Mouse (Mus musculus): ENCODE results near the gene Rflnb. TPM values are rescaled to one million over a fixed set of nuclear protein-coding genes. Genes with fewer than 3 reads are reported as not detected.

Rflnb gene
- polyA plus RNA-seq (2014; fragmentation: Illumina TruSeq; extraction: RNeasy Lipid Tissue Mini Kit (QIAGEN cat#74804); ENCODE audit: low read depth, low replicate concordance): 0.98 TPM

GRCm38 (mm10) chr11:76027139-76028071 is at the start of gene Rflnb:
Rflnb (minus strand) TSS chr11:76027782.

GRCm38 (mm10) chr11:75999440-76000155 is 28.0 kb downstream of the Rflnb start, which contains the start of gene 1700016K19Rik:
1700016K19Rik (plus strand) TSS chr11:75999912.

Other genes with a start within 250 kb of the Rflnb start
- 0.74 TPM for gene Doc2b, start 231.7 kb downstream of the Rflnb start, polyA plus RNA-seq (2014; fragmentation: Illumina TruSeq; extraction: RNeasy Lipid Tissue Mini Kit (QIAGEN cat#74804); ENCODE audit: low read depth, low replicate concordance)
- gene Rph3al, start 89.4 kb downstream of the Rflnb start, polyA plus RNA-seq (2014; fragmentation: Illumina TruSeq; extraction: RNeasy Lipid Tissue Mini Kit (QIAGEN cat#74804); ENCODE audit: low read depth, low replicate concordance): 0.39 TPM
- gene 1700016K19Rik, start 27.9 kb downstream of the Rflnb start, polyA plus RNA-seq (2014; fragmentation: Illumina TruSeq; extraction: RNeasy Lipid Tissue Mini Kit (QIAGEN cat#74804); ENCODE audit: low read depth, low replicate concordance): 141 TPM
- gene Vps53, start 151.9 kb upstream of the Rflnb start, polyA plus RNA-seq (2014; fragmentation: Illumina TruSeq; extraction: RNeasy Lipid Tissue Mini Kit (QIAGEN cat#74804); ENCODE audit: low read depth, low replicate concordance): 17.0 TPM
- 2.3 TPM for gene Fam57a, start 151.9 kb upstream of the Rflnb start, polyA plus RNA-seq (2014; fragmentation: Illumina TruSeq; extraction: RNeasy Lipid Tissue Mini Kit (QIAGEN cat#74804); ENCODE audit: low read depth, low replicate concordance)
- 1,688 TPM for gene Dbil5, start 189.8 kb upstream of the Rflnb start, polyA plus RNA-seq (2014; fragmentation: Illumina TruSeq; extraction: RNeasy Lipid Tissue Mini Kit (QIAGEN cat#74804); ENCODE audit: low read depth, low replicate concordance)
- 16.4 TPM for gene Gemin4, start 189.9 kb upstream of the Rflnb start, polyA plus RNA-seq (2014; fragmentation: Illumina TruSeq; extraction: RNeasy Lipid Tissue Mini Kit (QIAGEN cat#74804); ENCODE audit: low read depth, low replicate concordance)
- 2.5 TPM for gene Mrm3, start 215.9 kb upstream of the Rflnb start, polyA plus RNA-seq (2014; fragmentation: Illumina TruSeq; extraction: RNeasy Lipid Tissue Mini Kit (QIAGEN cat#74804); ENCODE audit: low read depth, low replicate concordance)
- gene Glod4, start 215.9 kb upstream of the Rflnb start, polyA plus RNA-seq (2014; fragmentation: Illumina TruSeq; extraction: RNeasy Lipid Tissue Mini Kit (QIAGEN cat#74804); ENCODE audit: low read depth, low replicate concordance): 46.5 TPM

All from testis, adult 10 weeks (tissue).